28 mouse cellular contexts compared by ENCODE assay signal in genomic region chr5:142916593-142916992, GRCm38 (mm10). TPM values are rescaled to one million over a fixed set of nuclear protein-coding genes. Genes with fewer than 3 reads are reported as not detected.
A peak's percentile ranks its signal among the peaks of the same experiment; 100 is the strongest.
DNase-seq lines count a peak whose midpoint lies in the region; ATAC-seq and TF ChIP-seq lines count a peak whose summit lies in the region.
"Had no signal": no experiment of that assay in that cellular context is flagged by ENCODE, and none has a peak within 500 bp of the region (broad histone marks: within the 10 kb centered on the region; RNA-seq: fewer than 3 reads in every experiment).

No protein-coding gene starts in this region.

- H3K9me3 ChIP-seq in liver, embryonic 13.5 days (replicated peaks), result no peaks in the 10 kb centered on the region
- H3K9me3 ChIP-seq: embryonic facial prominence, embryonic 15.5 days; heart, embryonic 13.5 days; megakaryocyte, embryonic 14.5 days; midbrain, embryonic 13.5 days; neural tube, embryonic 12.5 days had no signal

- H3K27ac ChIP-seq in liver, embryonic 13.5 days, result peak overlapping the region; percentile 5; the same call in 1 of the 2 replicates
- H3K27ac ChIP-seq in gastrocnemius, adult 2 months, result peak overlapping the region; percentile 89
- H3K27ac ChIP-seq: embryonic facial prominence, embryonic 15.5 days; heart, embryonic 13.5 days; hindbrain, embryonic 14.5 days; kidney, postnatal 0 days; liver, embryonic 14.5 days; midbrain, embryonic 13.5 days; neural tube, embryonic 12.5 days had no signal

- no peak for TF ChIP-seq CTCF in gastrocnemius, adult 2 months (IDR thresholded peaks at IDR 0.05)

- TF ChIP-seq POLR2A in myocyte (IDR thresholded peaks at IDR 0.05; ENCODE audit: insufficient read length, low read depth), result no peak

- H3ac ChIP-seq in myocyte (ENCODE audit: control insufficient read depth, insufficient read length), result no peak overlapping the region

- H3K4me2 ChIP-seq in liver, embryonic 13.5 days, result no peak overlapping the region
- H3K4me2 ChIP-seq in myocyte (ENCODE audit: low read depth), result peak overlapping the region; percentile 10
- H3K4me2 ChIP-seq: embryonic facial prominence, embryonic 15.5 days; heart, embryonic 13.5 days; hindbrain, embryonic 14.5 days; lung, embryonic 14.5 days; midbrain, embryonic 13.5 days; neural tube, embryonic 12.5 days had no signal

- no peaks in the 10 kb centered on the region for H3K27me3 ChIP-seq in liver, embryonic 13.5 days
- H3K27me3 ChIP-seq in myocyte (ENCODE audit: control insufficient read depth, insufficient read depth, insufficient read length), result no peaks in the 10 kb centered on the region
- H3K27me3 ChIP-seq: embryonic facial prominence, embryonic 15.5 days; heart, embryonic 13.5 days; megakaryocyte, embryonic 14.5 days; midbrain, embryonic 13.5 days; neural tube, embryonic 12.5 days had no signal

- intact Hi-C loops in gastrocnemius, adult 2 months (cut with DNase I), result no loop called here

- 74% methylated on average over 7 of the region's 7 CpGs for WGBS in liver, embryonic 13.5 days (ENCODE audit: insufficient replicate concordance)

- H3K4me1 ChIP-seq in liver, embryonic 13.5 days (replicated peaks), result peaks cover 52% of the 10 kb centered on the region
- H3K4me1 ChIP-seq: midbrain, embryonic 13.5 days; neural tube, embryonic 12.5 days had no signal

- H3K79me2 ChIP-seq in myocyte (ENCODE audit: control insufficient read depth, insufficient read depth), result no peaks in the 10 kb centered on the region

- H3K36me3 ChIP-seq in liver, embryonic 13.5 days, result no peaks in the 10 kb centered on the region
- H3K36me3 ChIP-seq in myocyte (ENCODE audit: control insufficient read depth, insufficient read depth), result no peaks in the 10 kb centered on the region
- H3K36me3 ChIP-seq: embryonic facial prominence, embryonic 15.5 days; heart, embryonic 13.5 days; midbrain, embryonic 13.5 days; neural tube, embryonic 12.5 days had no signal

- 0 out of 2 replicates have a peak overlapping the region, but pooled peaks have one; percentile 17 for H3K9ac ChIP-seq in liver, embryonic 13.5 days
- H3K9ac ChIP-seq: embryonic facial prominence, embryonic 15.5 days; heart, embryonic 13.5 days; hindbrain, embryonic 14.5 days; liver, embryonic 14.5 days; lung, embryonic 14.5 days; midbrain, embryonic 13.5 days; neural tube, embryonic 12.5 days had no signal

- ATAC-seq in liver, embryonic 13.5 days (ENCODE audit: low read depth), result no peak
- ATAC-seq: activated CD4-positive, CD25-positive, alpha-beta regulatory T cell, adult 4 months; forebrain, embryonic 16.5 days; inflammation-experienced regulatory T-cells, adult 6 months; midbrain, embryonic 13.5 days had no signal

- H3K4me3 ChIP-seq in liver, embryonic 13.5 days (replicated peaks), result no peak overlapping the region
- H3K4me3 ChIP-seq in gastrocnemius, adult 2 months, result peak overlapping the region; percentile 22; the same call in 1 of the 2 replicates
- no peak overlapping the region for H3K4me3 ChIP-seq in myocyte
- H3K4me3 ChIP-seq: embryonic facial prominence, embryonic 15.5 days; heart, embryonic 13.5 days; megakaryocyte, embryonic 14.5 days; midbrain, embryonic 13.5 days; neural tube, embryonic 12.5 days had no signal

- DNase-seq in heart, adult 18-20 months, result peak; percentile 41 to 70
- no peak for DNase-seq in heart, adult 8-10 months (ENCODE audit: low spot score)
- no peak for DNase-seq in liver, embryonic 13.5 days
- no peak for DNase-seq in liver
- DNase-seq in gastrocnemius, adult 2 months, result peak; percentile 92
- DNase-seq in layer of hippocampus, adult 9-11 months, result no peak
- DNase-seq in embryo, embryonic 11 days, result no peak
- DNase-seq: adrenal gland, postnatal 10 days; cerebellum, adult 8-10 months; cerebellum, postnatal 36 days; kidney, adult 2 months; left cerebral cortex, postnatal 4 days; lung, embryonic 14.5 days; right cerebral cortex, postnatal 14 days; spleen, adult 18-20 months; thymus, postnatal 25 days had no signal

TF ChIP-seq in myocyte, 11 proteins besides CTCF, POLR2A, EP300 and RAD21:
- no peak for TF ChIP-seq E2F4 (IDR thresholded peaks at IDR 0.05; ENCODE audit: insufficient read depth)
- peak; percentile 14 for TF ChIP-seq TCF12 (IDR thresholded peaks at IDR 0.05; ENCODE audit: insufficient read depth, poor library complexity, severe bottlenecking)
- TF ChIP-seq MYOD1 (IDR thresholded peaks at IDR 0.05; ENCODE audit: control insufficient read depth in 1 of 3, insufficient read length in 2 of 3, low read depth in 2 of 3), result peak; percentile 63 to 87 (median 64)
- TF ChIP-seq MYOG (IDR thresholded peaks at IDR 0.05; ENCODE audit: control insufficient read depth in 1 of 3, insufficient read depth in 1 of 3, insufficient read length in 2 of 3, low read depth in 2 of 3), result peak; percentile 41 to 88 (median 76)

RNA-seq across cellular contexts. Expression of gene Actb, which starts 10.0 kb away (rescaled TPM):
- total RNA-seq in heart, adult 18-20 months (2021), result 1,000 to 10,000 TPM in 1 of 2 experiments, 100 to 1,000 TPM in 1; 875 to 1,008 TPM
- 100 to 1,000 TPM; 461 to 845 (median 654) TPM for total RNA-seq in heart, adult 8-10 months (2022)
- 8,250 and 9,425 TPM in 2 replicates for polyA plus RNA-seq in liver, embryonic 13.5 days (2015; fragmentation: Nextera tagmentation; extraction: Ambion mirVana)
- total RNA-seq in gastrocnemius, adult 2 months (2021), result 100 to 1,000 TPM; 365 to 571 TPM
- polyA plus RNA-seq in myocyte (2012; fragmentation: generic; extraction: Trizol), result 2,198 TPM

RNA-seq across cellular contexts. Expression of gene Fbxl18, which starts 21.4 kb away (rescaled TPM):
- 1 to 10 TPM; 4.6 to 4.7 TPM for total RNA-seq in heart, adult 18-20 months (2021)
- 1 to 10 TPM; 3.7 to 5.2 (median 4.7) TPM for total RNA-seq in heart, adult 8-10 months (2022)
- 3.7 and 4.2 TPM in 2 replicates for polyA plus RNA-seq in liver, embryonic 13.5 days (2015; fragmentation: Nextera tagmentation; extraction: Ambion mirVana)
- total RNA-seq in gastrocnemius, adult 2 months (2021), result 1 to 10 TPM; 5.8 to 6.2 TPM
- 7.6 TPM for polyA plus RNA-seq in myocyte (2012; fragmentation: generic; extraction: Trizol)

RNA-seq across cellular contexts. Expression of gene Fscn1, which starts 43.5 kb away (rescaled TPM):
- total RNA-seq in heart, adult 18-20 months (2021), result 10 to 100 TPM; 18.2 to 21.6 TPM
- 10 to 100 TPM in 3 of 4 experiments, 1 to 10 TPM in 1; 9.9 to 28.6 (median 23.6) TPM for total RNA-seq in heart, adult 8-10 months (2022)
- 29.5 and 38.3 TPM in 2 replicates for polyA plus RNA-seq in liver, embryonic 13.5 days (2015; fragmentation: Nextera tagmentation; extraction: Ambion mirVana)
- total RNA-seq in gastrocnemius, adult 2 months (2021), result 1 to 10 TPM; 4.4 to 7.3 TPM
- 180 TPM for polyA plus RNA-seq in myocyte (2012; fragmentation: generic; extraction: Trizol)

Comparison
In these comparisons a context has a peak if more than half of its experiments do, and no peak if none do; other contexts are left out.
1. DNase-seq: peak in heart, adult 18-20 months (2 of 2) and gastrocnemius, adult 2 months (single experiment); none in heart, adult 8-10 months (single experiment), liver, embryonic 13.5 days (single experiment), liver (single experiment), layer of hippocampus, adult 9-11 months (single experiment) and embryo, embryonic 11 days (single experiment).